ENCODE assay signal across 26 mouse cellular contexts in the genomic region with DNA sequence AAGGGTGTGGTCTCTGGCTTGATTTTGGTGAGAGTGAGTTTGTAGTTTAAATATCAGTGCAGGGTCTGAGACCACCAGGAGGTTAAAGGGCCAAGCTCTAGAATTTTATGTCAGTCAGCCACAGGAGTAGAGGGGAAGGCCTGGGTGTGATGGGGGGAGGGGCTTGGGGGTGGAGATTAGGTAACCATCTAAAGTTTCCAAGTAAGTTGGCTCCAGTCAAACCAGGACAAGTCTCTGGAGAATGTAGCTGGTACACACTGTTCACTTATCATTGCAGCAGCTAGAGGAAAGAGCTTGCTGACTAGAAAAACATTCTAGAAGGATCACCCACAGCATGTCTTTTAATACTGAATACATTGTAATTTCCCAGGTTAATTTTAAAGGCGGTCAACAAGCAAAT.
A peak's percentile ranks its signal among the peaks of the same experiment; 100 is the strongest.
DNase-seq lines count a peak whose midpoint lies in the region; ATAC-seq lines count a peak whose summit lies in the region.
"Had no signal": no experiment of that assay in that cellular context is flagged by ENCODE, and none has a peak within 500 bp of the region (broad histone marks: within the 10 kb centered on the region; RNA-seq: fewer than 3 reads in every experiment).

No protein-coding gene starts in this region.

- H3K9ac ChIP-seq in embryonic facial prominence, embryonic 12.5 days = no peak overlapping the region
- H3K9ac ChIP-seq: forebrain, embryonic 13.5 days; heart, embryonic 12.5 days; heart, embryonic 15.5 days; hindbrain, embryonic 14.5 days had no signal

- H3K27me3 ChIP-seq in embryonic facial prominence, embryonic 12.5 days = no peaks in the 10 kb centered on the region
- H3K27me3 ChIP-seq in embryonic facial prominence, embryonic 10.5 days (replicated peaks; ENCODE audit: low read depth, poor library complexity, severe bottlenecking) = no peaks in the 10 kb centered on the region
- H3K27me3 ChIP-seq: forebrain, embryonic 13.5 days; heart, embryonic 12.5 days; heart, embryonic 15.5 days had no signal

- no peak overlapping the region for H3K4me2 ChIP-seq in embryonic facial prominence, embryonic 12.5 days (replicated peaks)
- H3K4me2 ChIP-seq: forebrain, embryonic 13.5 days; heart, embryonic 12.5 days; heart, embryonic 15.5 days; hindbrain, embryonic 14.5 days had no signal

- no peak overlapping the region for H3K4me3 ChIP-seq in embryonic facial prominence, embryonic 12.5 days
- no peak overlapping the region for H3K4me3 ChIP-seq in embryonic facial prominence, embryonic 10.5 days
- no peak overlapping the region for H3K4me3 ChIP-seq in brown adipose tissue, adult 24 weeks (ENCODE audit: insufficient read depth, low read depth, low read length)
- H3K4me3 ChIP-seq: forebrain, embryonic 10.5 days; forebrain, embryonic 13.5 days; heart, adult 2 months; heart, embryonic 12.5 days; heart, embryonic 15.5 days had no signal

- peaks cover 5% of the 10 kb centered on the region; the same call in 1 of the 2 replicates for H3K9me3 ChIP-seq in embryonic facial prominence, embryonic 12.5 days
- H3K9me3 ChIP-seq in embryonic facial prominence, embryonic 10.5 days = no peaks in the 10 kb centered on the region
- H3K9me3 ChIP-seq: forebrain, embryonic 10.5 days; forebrain, embryonic 13.5 days; heart, embryonic 12.5 days; heart, embryonic 15.5 days had no signal

- intact Hi-C loops in heart, postnatal 36 days (cut with DNase I) = no loop called here

- H3K36me3 ChIP-seq in embryonic facial prominence, embryonic 12.5 days = no peaks in the 10 kb centered on the region
- H3K36me3 ChIP-seq in embryonic facial prominence, embryonic 10.5 days (replicated peaks) = no peaks in the 10 kb centered on the region
- H3K36me3 ChIP-seq: forebrain, embryonic 10.5 days; heart, embryonic 12.5 days; heart, embryonic 15.5 days had no signal

- H3K4me1 ChIP-seq in embryonic facial prominence, embryonic 12.5 days = no peaks in the 10 kb centered on the region
- no peaks in the 10 kb centered on the region for H3K4me1 ChIP-seq in embryonic facial prominence, embryonic 10.5 days
- no peaks in the 10 kb centered on the region for H3K4me1 ChIP-seq in brown adipose tissue, adult 24 weeks (ENCODE audit: control insufficient read depth, insufficient read depth, insufficient read length, low read length)
- H3K4me1 ChIP-seq: forebrain, embryonic 10.5 days; forebrain, embryonic 13.5 days; heart, embryonic 12.5 days; heart, embryonic 15.5 days had no signal

- no peak overlapping the region for H3K27ac ChIP-seq in embryonic facial prominence, embryonic 12.5 days
- H3K27ac ChIP-seq in embryonic facial prominence, embryonic 10.5 days (replicated peaks) = no peak overlapping the region
- H3K27ac ChIP-seq in brown adipose tissue, adult 24 weeks (replicated peaks; ENCODE audit: low read depth, low read length) = peak overlapping the region; percentile 85
- H3K27ac ChIP-seq: forebrain, embryonic 10.5 days; forebrain, embryonic 13.5 days; heart, adult 2 months; heart, embryonic 15.5 days; hindbrain, embryonic 14.5 days; hindbrain, postnatal 0 days had no signal

- DNase-seq in embryonic facial prominence, embryonic 10.5 days (ENCODE audit: low spot score) = no peak
- peak; percentile 93 for DNase-seq in heart, adult 11 months
- DNase-seq in heart, postnatal 36 days = no peak
- DNase-seq in neural tube, embryonic 10.5 days (ENCODE audit: extremely low spot score, low spot score) = no peak
- DNase-seq: cerebellum, adult 11 months; cerebellum, adult 2 months; cerebellum, adult 9-11 months; cerebellum, postnatal 25 days; gastrocnemius, postnatal 10 days; heart, adult 2 months; heart, postnatal 10 days; heart, postnatal 4 days; kidney, adult 18-20 months; kidney, adult 9 months had no signal

- 0 out of 2 replicates have a peak, but pooled peaks have one; percentile 22 for ATAC-seq in embryonic facial prominence, embryonic 12.5 days (ENCODE audit: insufficient number of reproducible peaks, insufficient read depth, low FRiP score, low TSS enrichment)
- ATAC-seq: CD4-positive, CD25-positive, alpha-beta regulatory T cell, adult 4 months; forebrain, embryonic 13.5 days; forebrain, embryonic 16.5 days; hindbrain, postnatal 0 days; inflammation-experienced regulatory T-cells, adult 6 months; intestine, embryonic 16.5 days had no signal

- 93% methylated on average over 1 of the region's 1 CpGs for WGBS in embryonic facial prominence, embryonic 12.5 days
- 94% methylated on average over 1 of the region's 1 CpGs for WGBS in embryonic facial prominence, embryonic 10.5 days
